Mouse (Mus musculus) G1E (cell line): Measurements from ENCODE around the gene Ank3. TPM values are rescaled to one million over a fixed set of nuclear protein-coding genes. Genes with fewer than 3 reads are reported as not detected.

Experiments
- ATAC-seq: 2 replicates; pipeline ENCODE4 v1.8.0; 2016; ENCODE audit warnings: mild to moderate bottlenecking; ENCODE audit not compliant: insufficient number of reproducible peaks, poor library complexity, low FRiP score, severe bottlenecking; ENCODE audit errors: extremely low read depth
- DNase-seq: peaks from one replicate; pipeline ENCODE4 v3.0.0; 2012; ENCODE audit warnings: low spot score
- H3K27me3 ChIP-seq: 2 replicates; pipeline ENCODE4 v1.6.1; 2012; ENCODE audit warnings: mild to moderate bottlenecking, low read length, inconsistent platforms; ENCODE audit not compliant: insufficient read depth
- H3K36me3 ChIP-seq: replicated peaks from 2 replicates; pipeline ENCODE3; 2012; ENCODE audit warnings: mild to moderate bottlenecking, inconsistent platforms
- H3K4me1 ChIP-seq: 2 replicates; pipeline ENCODE4 v1.6.1; 2012; ENCODE audit warnings: low read depth, low read length, inconsistent platforms, mixed read lengths; ENCODE audit not compliant: insufficient read depth
- H3K4me3 ChIP-seq: 2 replicates; pipeline ENCODE4 v1.5.1; 2012; ENCODE audit warnings: low read depth, mild to moderate bottlenecking, inconsistent platforms, low read length, moderate library complexity, mixed read lengths
- H3K9me3 ChIP-seq: replicated peaks from 2 replicates; pipeline ENCODE4 v1.6.1; 2012; ENCODE audit warnings: inconsistent platforms
- CTCF ChIP-seq: IDR thresholded peaks from 2 replicates; pipeline ENCODE4 v1.5.1; 2012; ENCODE audit warnings: low read depth, low read length, inconsistent platforms, mixed read lengths
- GATA1 ChIP-seq: IDR thresholded peaks from 2 replicates; pipeline ENCODE4 v1.6.1; 2012; ENCODE audit warnings: borderline replicate concordance, low read length, inconsistent platforms, mixed read lengths
- GATA2 ChIP-seq: IDR thresholded peaks from 2 replicates; pipeline ENCODE4 v1.6.1; 2012; ENCODE audit warnings: low read depth, low read length, inconsistent platforms, borderline replicate concordance
- POLR2AphosphoS5 ChIP-seq: IDR thresholded peaks from 2 replicates; pipeline ENCODE4 v1.6.1; 2012; ENCODE audit warnings: low read depth, low read length, inconsistent platforms; ENCODE audit not compliant: insufficient replicate concordance
- TAL1 ChIP-seq: conservative IDR thresholded peaks from 2 replicates; pipeline ENCODE4 v1.6.1; 2012; ENCODE audit warnings: low read depth, low read length, inconsistent platforms, mixed read lengths
- polyA plus RNA-seq: library from polyadenylated mRNA; stranded (reverse); fragments of >175 nt; gene quantifications from 2 replicates; pipeline ENCODE4 v1.2.3, GENCODE M21; 2012
- total RNA-seq, 2 experiments: library from RNA; stranded (forward) in 1 of 2; stranded (reverse) in 1 of 2; fragments of 200-1000 nt in 1 of 2; fragments of >200 nt in 1 of 2; fragmentation: Nextera tagmentation in 1 of 2; gene quantifications; 2 replicates each; pipeline ENCODE4 v1.2.3; 2014 to 2017

Gene Ank3
- total and polyA plus RNA-seq, 3 experiments: 0.98 TPM; not detected in 2

GRCm38 (mm10) chr10:69570466-69571288, 172.1 kb downstream of the Ank3 start:
- Histone ChIP-seq H3K4me1 (no peaks in the 10 kb centered on the region), H3K27me3 (no peaks in the 10 kb centered on the region), H3K9me3 (peaks cover 55% of the 10 kb centered on the region), H3K36me3 (no peaks in the 10 kb centered on the region), H3K4me3 (no peak overlapping the region)
- TF ChIP-seq GATA1: no peak
- TF ChIP-seq GATA2: no peak
- no peak for TF ChIP-seq POLR2AphosphoS5
- no peak for TF ChIP-seq TAL1
- no peak for TF ChIP-seq CTCF
- ATAC-seq: no peak
- DNase-seq: no peak

DNA sequence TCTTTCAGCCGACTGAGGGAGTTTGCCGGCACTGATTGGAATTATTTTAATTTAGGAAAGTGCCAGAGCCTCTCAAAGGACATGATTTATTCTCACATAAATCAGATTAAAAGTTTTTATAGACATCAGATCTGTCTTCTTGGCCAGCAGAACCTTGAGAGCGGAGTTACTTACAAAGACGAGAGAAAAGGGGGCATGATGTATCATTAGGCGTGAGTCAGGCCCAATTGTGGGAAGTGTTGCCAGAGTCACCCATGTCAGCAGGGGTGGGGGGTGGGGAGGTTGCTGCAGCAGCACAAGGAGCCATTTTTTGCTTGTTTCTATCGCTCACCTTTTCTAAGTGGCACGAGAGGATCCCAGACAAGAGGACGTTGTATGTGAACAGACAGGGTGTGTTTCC, 172.8 kb downstream of the Ank3 start:
- no peak overlapping the region for H3K4me3 ChIP-seq
- no peak for TF ChIP-seq GATA1
- no peak for TF ChIP-seq GATA2
- no peak for TF ChIP-seq TAL1
- TF ChIP-seq POLR2AphosphoS5: no peak
- no peak for TF ChIP-seq CTCF

DNA sequence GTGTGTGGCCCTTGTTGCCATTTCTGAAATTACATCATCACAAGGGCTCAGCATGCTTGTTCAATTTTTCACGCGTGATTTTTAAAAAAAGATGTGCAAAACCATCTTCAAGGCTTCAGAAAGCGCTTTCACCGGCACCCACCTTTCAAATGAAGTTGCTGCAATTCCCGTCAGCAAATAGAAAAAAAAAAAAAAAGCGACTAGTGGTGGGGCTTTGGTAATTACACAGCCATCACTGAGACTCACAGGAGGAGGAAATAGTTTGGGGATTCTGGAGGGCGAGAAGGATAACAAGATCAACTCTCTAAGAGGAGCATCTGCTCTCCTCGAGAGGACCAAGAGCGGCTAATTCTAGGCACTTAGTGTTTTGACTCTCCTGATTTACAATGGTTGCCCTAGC, 173.4 kb downstream of the Ank3 start:
- no peak for ATAC-seq
- H3K4me1 ChIP-seq: no peaks in the 10 kb centered on the region

More for the DNA sequence above, 172.8 kb downstream of the Ank3 start:
- Histone ChIP-seq H3K4me1 (no peaks in the 10 kb centered on the region), H3K9me3 (peaks cover 54% of the 10 kb centered on the region), H3K27me3 (no peaks in the 10 kb centered on the region), H3K36me3 (no peaks in the 10 kb centered on the region)
- ATAC-seq: no peak
- no peak for DNase-seq

DNA sequence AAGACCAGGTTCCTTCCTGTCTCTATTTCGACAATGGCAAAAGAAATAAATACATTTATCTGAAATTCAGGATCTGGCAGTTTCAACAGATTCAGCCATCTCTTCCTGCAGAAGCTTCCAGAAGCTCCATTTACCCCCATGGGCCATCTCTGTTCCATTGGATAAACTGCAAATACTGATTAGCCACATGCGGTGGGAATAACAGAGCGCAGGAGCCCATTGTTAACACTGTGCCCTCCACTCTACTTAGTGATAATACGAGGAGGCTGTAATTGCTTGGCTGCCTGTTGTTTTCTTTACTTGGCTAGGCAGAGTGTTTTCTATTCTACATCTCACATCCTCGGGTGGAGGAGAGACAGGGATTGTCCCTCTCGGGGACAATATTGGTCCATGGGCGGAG, 174.5 kb downstream of the Ank3 start:
- no peak for ATAC-seq
- no peak overlapping the region for H3K4me3 ChIP-seq

More for the DNA sequence above, 173.4 kb downstream of the Ank3 start:
- Histone ChIP-seq H3K4me3 (no peak overlapping the region), H3K9me3 (peaks cover 55% of the 10 kb centered on the region), H3K36me3 (no peaks in the 10 kb centered on the region), H3K27me3 (no peaks in the 10 kb centered on the region)
- no peak for DNase-seq
- TF ChIP-seq POLR2AphosphoS5 (no peak), TAL1 (no peak), CTCF (no peak), GATA2 (no peak), GATA1 (no peak)

DNA sequence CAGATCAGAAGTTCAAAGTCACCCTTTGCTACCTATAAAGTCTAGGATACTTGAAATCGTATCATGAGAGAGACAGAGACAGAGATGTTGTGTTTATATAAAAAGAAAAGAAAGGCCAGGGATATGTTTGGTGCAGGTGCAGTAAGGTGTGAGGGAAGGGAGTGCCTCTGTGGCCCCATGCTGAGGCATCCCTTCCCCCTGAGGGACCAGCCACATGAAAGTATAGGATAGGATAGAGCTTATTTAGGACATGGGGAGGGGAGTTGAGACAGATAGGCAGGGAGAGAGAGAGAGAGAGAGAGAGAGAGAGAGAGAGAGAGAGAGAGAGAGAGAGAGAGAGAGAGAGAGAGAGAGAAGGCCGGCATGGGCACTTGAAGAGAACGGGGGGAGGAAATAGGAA, 175.2 kb downstream of the Ank3 start:
- Histone ChIP-seq H3K36me3 (no peaks in the 10 kb centered on the region), H3K4me3 (no peak overlapping the region), H3K4me1 (no peaks in the 10 kb centered on the region), H3K27me3 (no peaks in the 10 kb centered on the region), H3K9me3 (peaks cover 58% of the 10 kb centered on the region)
- ATAC-seq (no peak), DNase-seq (no peak)
- TF ChIP-seq POLR2AphosphoS5: no peak

More for the DNA sequence above, 174.5 kb downstream of the Ank3 start:
- Histone ChIP-seq H3K36me3 (no peaks in the 10 kb centered on the region), H3K9me3 (peaks cover 57% of the 10 kb centered on the region), H3K4me1 (no peaks in the 10 kb centered on the region), H3K27me3 (no peaks in the 10 kb centered on the region)
- DNase-seq: no peak
- no peak for TF ChIP-seq GATA2
- no peak for TF ChIP-seq GATA1
- TF ChIP-seq POLR2AphosphoS5: no peak
- TF ChIP-seq TAL1: no peak
- TF ChIP-seq CTCF: no peak

DNA sequence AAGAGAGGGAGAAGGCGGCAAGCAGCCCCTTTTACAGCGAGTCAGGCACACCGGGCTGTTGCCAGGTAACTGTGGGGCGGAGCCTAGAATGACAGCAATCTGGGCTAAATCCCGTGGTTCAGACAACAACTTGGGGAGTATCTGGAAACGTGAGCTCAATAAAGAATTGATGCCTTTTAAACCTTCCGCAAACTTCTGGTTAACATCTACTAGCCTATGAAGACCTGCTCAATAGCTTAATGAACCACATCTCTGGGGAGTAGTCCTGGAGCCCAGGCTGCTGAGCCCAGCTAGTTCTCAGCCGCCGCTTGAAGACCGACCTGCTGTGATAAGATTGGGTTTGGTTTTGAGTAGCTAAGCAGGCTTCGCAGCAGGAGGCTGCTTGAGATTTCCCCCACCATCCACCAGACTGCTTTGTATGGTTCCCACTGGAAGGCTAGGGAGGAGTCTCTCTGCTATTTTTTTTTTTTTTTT, 175.7 kb downstream of the Ank3 start:
- Histone ChIP-seq H3K9me3 (peaks cover 58% of the 10 kb centered on the region), H3K36me3 (no peaks in the 10 kb centered on the region), H3K4me1 (no peaks in the 10 kb centered on the region), H3K27me3 (no peaks in the 10 kb centered on the region), H3K4me3 (no peak overlapping the region)
- TF ChIP-seq GATA2 (no peak), TAL1 (no peak)
- ATAC-seq (no peak), DNase-seq (no peak)

DNA sequence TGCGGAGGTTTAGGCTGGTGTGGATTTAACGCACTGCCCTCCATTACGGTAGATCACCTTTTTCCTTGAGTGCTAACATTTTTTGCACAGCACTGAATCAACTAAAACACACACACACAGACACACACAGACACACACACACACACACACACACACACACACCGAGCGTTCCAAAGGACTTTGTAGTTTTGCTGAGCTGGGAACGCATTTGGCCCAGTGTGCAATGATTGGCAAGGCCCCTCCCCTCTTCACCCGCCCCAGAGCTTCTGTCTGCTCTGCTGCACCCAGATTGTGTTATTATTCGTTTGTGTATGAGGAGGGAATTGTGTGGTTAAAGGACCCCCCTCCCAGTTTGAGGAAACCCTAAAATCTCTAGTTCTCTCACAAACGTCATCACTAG, 176.3 kb downstream of the Ank3 start:
- DNase-seq (no peak), ATAC-seq (no peak)
- Histone ChIP-seq H3K9me3 (peaks cover 64% of the 10 kb centered on the region), H3K4me3 (no peak overlapping the region), H3K4me1 (no peaks in the 10 kb centered on the region), H3K36me3 (no peaks in the 10 kb centered on the region), H3K27me3 (no peaks in the 10 kb centered on the region)
- no peak for TF ChIP-seq CTCF
- TF ChIP-seq POLR2AphosphoS5: no peak
- TF ChIP-seq TAL1: no peak
- no peak for TF ChIP-seq GATA1
- no peak for TF ChIP-seq GATA2
